Mouse (Mus musculus): ENCODE results near the gene Aagab. TPM values are rescaled to one million over a fixed set of nuclear protein-coding genes. Genes with fewer than 3 reads are reported as not detected.

The Aagab gene
- total and polyA plus RNA-seq, 2 experiments from 2014 or later: 46.7 to 51.0 TPM

GRCm38 (mm10) chr9:63660061-63660460 lies 57.6 kb downstream of the Aagab start:
- Histone ChIP-seq H3K4me3 (ENCODE audit: low read depth, low read length) (no peak overlapping the region), H3K27ac (ENCODE audit: low read depth, low read length) (no peak overlapping the region), H3K4me2 (ENCODE audit: low read depth) (no peak overlapping the region), H3K9me3 (ENCODE audit: low read length) (no peaks in the 10 kb centered on the region), H3K27me3 (ENCODE audit: insufficient read depth, low read length) (no peaks in the 10 kb centered on the region), H3K9ac (no peak overlapping the region), H3K36me3 (ENCODE audit: insufficient read depth) (no peaks in the 10 kb centered on the region), H3K4me1 (ENCODE audit: insufficient read depth) (no peaks in the 10 kb centered on the region)
- ATAC-seq (no peak), DNase-seq (no peak)
- WGBS: 98% methylated on average over 4 of the region's 4 CpGs
- no peak for TF ChIP-seq CTCF (IDR thresholded peaks at IDR 0.05; ENCODE audit: low read depth)

- DNase-seq: no peak
- H3K4me1 ChIP-seq (ENCODE audit: insufficient read depth): no peaks in the 10 kb centered on the region
- 91% methylated on average over 3 of the region's 3 CpGs for whole genome bisulfite sequencing
- H3K36me3 ChIP-seq (ENCODE audit: insufficient read depth): no peaks in the 10 kb centered on the region
- H3K9ac ChIP-seq: no peak overlapping the region
- no peak overlapping the region for H3K4me3 ChIP-seq (ENCODE audit: low read depth, low read length)
- no peak overlapping the region for H3K27ac ChIP-seq (ENCODE audit: low read depth, low read length)
- no peak for ATAC-seq
- no peak for TF ChIP-seq CTCF (IDR thresholded peaks at IDR 0.05; ENCODE audit: low read depth)
- H3K4me2 ChIP-seq (ENCODE audit: low read depth): no peak overlapping the region
- H3K9me3 ChIP-seq (ENCODE audit: low read length): no peaks in the 10 kb centered on the region
- no peaks in the 10 kb centered on the region for H3K27me3 ChIP-seq (ENCODE audit: insufficient read depth, low read length)
These were observed 58.2 kb downstream of the Aagab start for GRCm38 (mm10) chr9:63660691-63661090.

GRCm38 (mm10) chr9:63662759-63663158 lies 60.3 kb downstream of the Aagab start:
- H3K27me3 ChIP-seq (ENCODE audit: insufficient read depth, low read length): no peaks in the 10 kb centered on the region
- H3K9me3 ChIP-seq (ENCODE audit: low read length): no peaks in the 10 kb centered on the region
- no peak overlapping the region for H3K27ac ChIP-seq (ENCODE audit: low read depth, low read length)
- peaks cover 9% of the 10 kb centered on the region; the same call in 1 of the 2 replicates for H3K4me1 ChIP-seq (ENCODE audit: insufficient read depth)
- H3K9ac ChIP-seq: no peak overlapping the region
- no peak overlapping the region for H3K4me2 ChIP-seq (ENCODE audit: low read depth)
- ATAC-seq (no peak), DNase-seq (no peak)
- WGBS: 84% methylated on average over 7 of the region's 7 CpGs
- H3K4me3 ChIP-seq (ENCODE audit: low read depth, low read length): no peak overlapping the region
- no peak for TF ChIP-seq CTCF (IDR thresholded peaks at IDR 0.05; ENCODE audit: low read depth)
- H3K36me3 ChIP-seq (ENCODE audit: insufficient read depth): no peaks in the 10 kb centered on the region

- Histone ChIP-seq H3K9ac (no peak overlapping the region), H3K4me2 (ENCODE audit: low read depth) (no peak overlapping the region), H3K36me3 (ENCODE audit: insufficient read depth) (no peaks in the 10 kb centered on the region), H3K27me3 (ENCODE audit: insufficient read depth, low read length) (no peaks in the 10 kb centered on the region), H3K4me1 (ENCODE audit: insufficient read depth) (peaks cover 9% of the 10 kb centered on the region; the same call in 1 of the 2 replicates), H3K9me3 (ENCODE audit: low read length) (no peaks in the 10 kb centered on the region), H3K4me3 (ENCODE audit: low read depth, low read length) (no peak overlapping the region), H3K27ac (ENCODE audit: low read depth, low read length) (no peak overlapping the region)
- WGBS: 92% methylated on average over 10 of the region's 10 CpGs
- DNase-seq (no peak), ATAC-seq (no peak)
- no peak for TF ChIP-seq CTCF (IDR thresholded peaks at IDR 0.05; ENCODE audit: low read depth)
These were observed 60.8 kb downstream of the Aagab start for GRCm38 (mm10) chr9:63663222-63663621.

- no peaks in the 10 kb centered on the region for H3K9me3 ChIP-seq (ENCODE audit: low read length)
- DNase-seq: no peak
- H3K4me2 ChIP-seq (ENCODE audit: low read depth): no peak overlapping the region
- no peak for ATAC-seq
- no peak overlapping the region for H3K27ac ChIP-seq (ENCODE audit: low read depth, low read length)
- WGBS: 85% methylated on average over 2 of the region's 2 CpGs
- no peak overlapping the region for H3K4me3 ChIP-seq (ENCODE audit: low read depth, low read length)
- H3K4me1 ChIP-seq (ENCODE audit: insufficient read depth): peaks cover 9% of the 10 kb centered on the region; the same call in 1 of the 2 replicates
- H3K36me3 ChIP-seq (ENCODE audit: insufficient read depth): no peaks in the 10 kb centered on the region
- no peaks in the 10 kb centered on the region for H3K27me3 ChIP-seq (ENCODE audit: insufficient read depth, low read length)
- no peak overlapping the region for H3K9ac ChIP-seq
- no peak for TF ChIP-seq CTCF (IDR thresholded peaks at IDR 0.05; ENCODE audit: low read depth)
These were observed 61.9 kb downstream of the Aagab start for GRCm38 (mm10) chr9:63664300-63664745.

GRCm38 (mm10) chr9:63664792-63665646 lies 62.6 kb downstream of the Aagab start:
- no peak for TF ChIP-seq CTCF (IDR thresholded peaks at IDR 0.05; ENCODE audit: low read depth)
- DNase-seq: peak; percentile 38

More at GRCm38 (mm10) chr9:63664792-63665646, 62.6 kb downstream of the Aagab start:
- no peaks in the 10 kb centered on the region for H3K9me3 ChIP-seq (ENCODE audit: low read length)
- no peak overlapping the region for H3K4me3 ChIP-seq (ENCODE audit: low read depth, low read length)
- no peak overlapping the region for H3K9ac ChIP-seq
- no peak overlapping the region for H3K4me2 ChIP-seq (ENCODE audit: low read depth)
- peak overlapping the region; percentile 23; the same call in 1 of the 2 replicates for H3K27ac ChIP-seq (ENCODE audit: low read depth, low read length)
- H3K27me3 ChIP-seq (ENCODE audit: insufficient read depth, low read length): no peaks in the 10 kb centered on the region; the same call in 1 of the 2 replicates
- peaks cover 9% of the 10 kb centered on the region; the same call in 1 of the 2 replicates for H3K4me1 ChIP-seq (ENCODE audit: insufficient read depth)
- WGBS: 35% methylated on average over 13 of the region's 13 CpGs
- no peaks in the 10 kb centered on the region for H3K36me3 ChIP-seq (ENCODE audit: insufficient read depth)
- peak; percentile 65 for ATAC-seq

All from forebrain, postnatal 0 days (tissue).